Mouse (Mus musculus): ENCODE measurements around the gene Dip2c. TPM values are rescaled to one million over a fixed set of nuclear protein-coding genes. Genes with fewer than 3 reads are reported as not detected.

Dip2c gene
- polyA plus RNA-seq, 1 experiment from 2014 or later, result 10.4 TPM

DNA sequence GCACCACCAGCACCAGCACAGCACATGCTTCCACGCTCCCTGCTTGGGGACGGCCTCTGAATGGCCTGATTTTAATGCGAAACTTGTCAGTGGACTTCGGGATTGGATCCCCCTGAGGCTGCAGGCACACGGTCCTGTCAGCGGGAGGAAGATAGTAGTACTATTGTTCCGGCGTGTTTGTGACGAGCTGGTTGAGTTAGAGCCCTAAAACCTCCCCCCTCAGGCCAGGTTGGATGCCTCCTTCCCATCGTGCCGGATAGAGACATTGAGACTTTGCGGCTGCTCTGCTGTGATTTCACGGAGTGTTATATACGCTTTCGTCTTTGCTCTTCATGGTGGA lies 1.3 kb downstream of the Dip2c start:
- no peaks in the 10 kb centered on the region for H3K9me3 ChIP-seq (ENCODE audit: control insufficient read depth, low read depth, low read length)
- H3K4me2 ChIP-seq (replicated peaks; ENCODE audit: low read depth, low read length), result peak overlapping the region; percentile 70
- peak overlapping the region; percentile 83 for H3K9ac ChIP-seq (replicated peaks; ENCODE audit: low read depth, low read length)
- WGBS, result 3% methylated on average over 15 of the region's 15 CpGs
- peak; percentile 3; the same call in 1 of the 2 replicates for ATAC-seq (ENCODE audit: insufficient number of reproducible peaks, insufficient read depth, low FRiP score, low read depth)
- peaks cover 11% of the 10 kb centered on the region; the same call in 1 of the 2 replicates for H3K4me1 ChIP-seq (ENCODE audit: control insufficient read depth, insufficient read depth, low read length)
- H3K4me3 ChIP-seq (ENCODE audit: low read depth, low read length), result peak overlapping the region; percentile 72
- H3K27me3 ChIP-seq (ENCODE audit: control insufficient read depth, insufficient read depth, low read length), result no peaks in the 10 kb centered on the region
- no peak overlapping the region; the same call in 1 of the 2 replicates for H3K27ac ChIP-seq (ENCODE audit: low read length)
- no peaks in the 10 kb centered on the region for H3K36me3 ChIP-seq (ENCODE audit: control insufficient read depth, insufficient read depth, low read length)

DNA sequence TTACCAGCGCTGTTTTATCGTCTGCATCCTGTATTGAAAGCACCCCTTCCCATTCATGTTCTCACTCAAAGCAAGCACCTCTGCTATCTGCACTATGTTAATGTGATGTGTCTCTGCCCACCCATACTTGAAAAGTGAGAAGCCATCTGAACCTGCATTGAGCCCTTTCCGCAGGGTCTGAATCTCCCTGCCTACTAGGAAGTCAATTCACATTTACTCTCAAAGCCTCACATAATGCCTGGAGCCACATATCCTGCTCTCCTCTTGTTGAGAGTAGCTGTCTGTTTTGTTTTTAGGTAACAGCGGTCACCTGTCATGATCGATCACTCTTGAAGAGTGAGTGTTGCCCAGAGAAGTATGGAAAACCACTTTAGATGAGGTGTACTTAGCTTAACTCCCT lies 2.3 kb downstream of the Dip2c start:
- no peak for ATAC-seq (ENCODE audit: insufficient number of reproducible peaks, insufficient read depth, low FRiP score, low read depth)
- Histone ChIP-seq H3K9me3 (ENCODE audit: control insufficient read depth, low read depth, low read length) (no peaks in the 10 kb centered on the region), H3K4me2 (replicated peaks; ENCODE audit: low read depth, low read length) (peak overlapping the region; percentile 70; the same call in 1 of the 2 replicates), H3K36me3 (ENCODE audit: control insufficient read depth, insufficient read depth, low read length) (no peaks in the 10 kb centered on the region), H3K9ac (replicated peaks; ENCODE audit: low read depth, low read length) (no peak overlapping the region), H3K27ac (ENCODE audit: low read length) (no peak overlapping the region), H3K27me3 (ENCODE audit: control insufficient read depth, insufficient read depth, low read length) (no peaks in the 10 kb centered on the region), H3K4me3 (ENCODE audit: low read depth, low read length) (no peak overlapping the region; the same call in 1 of the 2 replicates), H3K4me1 (ENCODE audit: control insufficient read depth, insufficient read depth, low read length) (peaks cover 11% of the 10 kb centered on the region; the same call in 1 of the 2 replicates)
- WGBS, result 82% methylated on average over 5 of the region's 5 CpGs

DNA sequence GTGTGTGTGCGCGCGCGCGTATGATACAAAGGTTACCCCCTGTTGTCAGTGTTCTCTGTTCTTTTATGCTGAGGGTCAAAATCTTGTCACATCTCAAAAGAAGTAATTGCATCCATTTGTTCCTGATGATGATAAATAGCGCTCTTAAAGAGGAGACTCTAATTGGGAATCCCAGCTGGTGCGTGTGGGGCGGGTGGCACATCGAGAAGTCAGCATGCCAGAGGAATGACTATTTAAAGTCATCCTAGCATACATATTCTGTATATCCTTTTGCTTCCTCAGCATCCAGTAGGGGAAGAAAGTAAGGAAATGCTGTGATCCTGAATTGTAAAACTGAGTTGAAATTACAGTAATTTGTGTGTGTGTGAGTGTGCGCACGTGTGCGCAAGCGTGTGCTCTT lies 6.7 kb downstream of the Dip2c start:
- H3K27ac ChIP-seq (ENCODE audit: low read length), result no peak overlapping the region
- H3K4me1 ChIP-seq (ENCODE audit: control insufficient read depth, insufficient read depth, low read length), result peaks cover 7% of the 10 kb centered on the region; the same call in 1 of the 2 replicates
- no peak overlapping the region for H3K4me2 ChIP-seq (replicated peaks; ENCODE audit: low read depth, low read length)
- ATAC-seq (ENCODE audit: insufficient number of reproducible peaks, insufficient read depth, low FRiP score, low read depth), result no peak
- H3K36me3 ChIP-seq (ENCODE audit: control insufficient read depth, insufficient read depth, low read length), result no peaks in the 10 kb centered on the region
- H3K27me3 ChIP-seq (ENCODE audit: control insufficient read depth, insufficient read depth, low read length), result no peaks in the 10 kb centered on the region
- no peaks in the 10 kb centered on the region for H3K9me3 ChIP-seq (ENCODE audit: control insufficient read depth, low read depth, low read length)
- no peak overlapping the region for H3K9ac ChIP-seq (replicated peaks; ENCODE audit: low read depth, low read length)
- H3K4me3 ChIP-seq (ENCODE audit: low read depth, low read length), result no peak overlapping the region
- 78% methylated on average over 13 of the region's 13 CpGs for WGBS

DNA sequence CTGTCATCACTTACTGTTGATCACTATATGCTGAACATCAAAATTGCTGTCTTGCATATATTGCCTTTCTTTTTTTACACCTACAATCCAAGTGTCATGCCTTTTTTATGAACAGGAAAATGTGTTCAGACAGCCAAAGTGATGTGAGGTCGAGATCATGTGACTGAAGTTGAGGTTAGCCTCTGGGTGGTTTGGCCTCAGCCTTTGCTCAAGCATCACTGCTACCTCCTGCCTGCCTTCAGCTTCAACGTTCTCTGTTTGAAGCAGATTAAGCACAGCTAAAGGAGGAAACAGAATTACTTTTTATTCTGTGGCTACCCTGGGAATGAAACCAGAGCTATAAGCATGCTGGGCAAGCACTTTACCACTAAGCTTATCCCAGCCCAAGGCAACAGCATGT lies 13.6 kb downstream of the Dip2c start:
- no peak for ATAC-seq (ENCODE audit: insufficient number of reproducible peaks, insufficient read depth, low FRiP score, low read depth)
- H3K4me2 ChIP-seq (replicated peaks; ENCODE audit: low read depth, low read length), result no peak overlapping the region
- no peak overlapping the region for H3K27ac ChIP-seq (ENCODE audit: low read length)
- no peaks in the 10 kb centered on the region for H3K27me3 ChIP-seq (ENCODE audit: control insufficient read depth, insufficient read depth, low read length)
- H3K4me3 ChIP-seq (ENCODE audit: low read depth, low read length), result no peak overlapping the region
- H3K36me3 ChIP-seq (ENCODE audit: control insufficient read depth, insufficient read depth, low read length), result no peaks in the 10 kb centered on the region
- 0 out of 2 replicates have a peak, but pooled peaks cover 2% of the 10 kb centered on the region for H3K4me1 ChIP-seq (ENCODE audit: control insufficient read depth, insufficient read depth, low read length)
- H3K9me3 ChIP-seq (ENCODE audit: control insufficient read depth, low read depth, low read length), result no peaks in the 10 kb centered on the region
- WGBS, result 64% methylated on average over 2 of the region's 2 CpGs
- no peak overlapping the region for H3K9ac ChIP-seq (replicated peaks; ENCODE audit: low read depth, low read length)

DNA sequence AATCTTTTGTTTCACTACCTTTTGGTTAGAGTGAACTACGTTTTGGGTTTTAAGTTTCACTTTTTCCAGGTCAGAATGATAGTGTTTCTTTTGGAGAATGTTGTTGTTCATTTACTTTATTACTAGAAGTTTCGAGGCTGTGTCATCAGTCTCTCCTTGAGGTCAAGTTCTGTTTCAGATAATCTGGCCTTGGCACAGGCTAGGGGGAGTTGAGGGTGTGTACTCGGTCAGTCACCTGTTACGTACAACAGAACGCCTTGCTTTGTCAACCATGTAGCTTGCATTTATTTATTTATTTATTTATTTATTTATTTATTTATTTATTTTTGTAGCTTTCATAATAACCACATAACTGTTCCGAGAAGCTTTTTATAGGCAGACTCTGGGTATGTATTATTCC lies 20.0 kb downstream of the Dip2c start:
- Histone ChIP-seq H3K9me3 (ENCODE audit: control insufficient read depth, low read depth, low read length) (no peaks in the 10 kb centered on the region), H3K9ac (replicated peaks; ENCODE audit: low read depth, low read length) (no peak overlapping the region), H3K4me3 (ENCODE audit: low read depth, low read length) (no peak overlapping the region), H3K36me3 (ENCODE audit: control insufficient read depth, insufficient read depth, low read length) (no peaks in the 10 kb centered on the region), H3K4me1 (ENCODE audit: control insufficient read depth, insufficient read depth, low read length) (0 out of 2 replicates have a peak, but pooled peaks cover 2% of the 10 kb centered on the region), H3K27me3 (ENCODE audit: control insufficient read depth, insufficient read depth, low read length) (no peaks in the 10 kb centered on the region), H3K27ac (ENCODE audit: low read length) (no peak overlapping the region), H3K4me2 (replicated peaks; ENCODE audit: low read depth, low read length) (no peak overlapping the region)
- 84% methylated on average over 6 of the region's 6 CpGs for WGBS
- ATAC-seq (ENCODE audit: insufficient number of reproducible peaks, insufficient read depth, low FRiP score, low read depth), result no peak

DNA sequence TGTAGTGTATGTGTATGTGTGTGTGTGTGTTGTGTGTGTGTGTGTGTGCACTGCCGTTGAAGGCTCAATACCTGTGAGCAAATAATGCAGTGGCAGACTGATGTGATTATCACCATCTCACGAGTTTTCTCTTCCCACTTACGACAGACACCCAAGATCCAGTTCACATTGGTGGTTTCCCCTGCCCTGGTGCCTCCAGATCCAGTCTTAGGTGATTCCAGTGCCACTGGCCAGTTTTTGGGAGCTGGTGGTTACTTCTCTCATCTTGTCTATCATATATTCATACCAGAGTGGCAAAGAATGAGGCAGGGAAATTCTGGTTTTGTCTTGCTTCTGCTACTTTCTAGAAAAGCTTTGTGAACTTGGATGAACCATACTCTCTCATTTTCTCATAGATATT lies 20.9 kb downstream of the Dip2c start:
- no peak overlapping the region for H3K4me2 ChIP-seq (replicated peaks; ENCODE audit: low read depth, low read length)
- no peak for ATAC-seq (ENCODE audit: insufficient number of reproducible peaks, insufficient read depth, low FRiP score, low read depth)

DNA sequence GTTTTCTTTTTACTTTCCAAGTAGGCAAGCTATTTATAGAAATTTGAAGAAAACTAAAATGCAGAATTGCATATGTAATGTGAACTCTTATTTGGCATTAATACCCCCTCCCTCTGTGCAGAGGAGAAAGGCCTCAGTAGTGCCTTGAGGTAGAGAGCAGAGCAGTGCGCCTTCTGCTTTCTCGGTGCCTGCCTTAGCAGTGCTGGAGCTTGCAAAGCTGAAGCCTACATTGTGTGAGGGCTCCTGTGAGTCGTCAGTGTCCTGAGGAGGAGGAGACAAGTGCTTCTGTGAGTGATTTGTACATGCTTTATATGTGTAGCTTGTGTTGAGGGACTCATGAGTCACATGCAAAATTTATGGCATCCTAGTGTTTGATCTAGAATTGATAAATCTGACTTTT lies 21.4 kb downstream of the Dip2c start:
- no peak for ATAC-seq (ENCODE audit: insufficient number of reproducible peaks, insufficient read depth, low FRiP score, low read depth)
- Histone ChIP-seq H3K9ac (replicated peaks; ENCODE audit: low read depth, low read length) (no peak overlapping the region), H3K27ac (ENCODE audit: low read length) (no peak overlapping the region), H3K4me3 (ENCODE audit: low read depth, low read length) (no peak overlapping the region), H3K36me3 (ENCODE audit: control insufficient read depth, insufficient read depth, low read length) (no peaks in the 10 kb centered on the region), H3K9me3 (ENCODE audit: control insufficient read depth, low read depth, low read length) (no peaks in the 10 kb centered on the region), H3K4me1 (ENCODE audit: control insufficient read depth, insufficient read depth, low read length) (0 out of 2 replicates have a peak, but pooled peaks cover 2% of the 10 kb centered on the region), H3K27me3 (ENCODE audit: control insufficient read depth, insufficient read depth, low read length) (no peaks in the 10 kb centered on the region), H3K4me2 (replicated peaks; ENCODE audit: low read depth, low read length) (no peak overlapping the region)
- 54% methylated on average over 3 of the region's 3 CpGs for WGBS

More for the DNA sequence above, 20.9 kb downstream of the Dip2c start:
- Histone ChIP-seq H3K27me3 (ENCODE audit: control insufficient read depth, insufficient read depth, low read length) (no peaks in the 10 kb centered on the region), H3K9me3 (ENCODE audit: control insufficient read depth, low read depth, low read length) (no peaks in the 10 kb centered on the region), H3K9ac (replicated peaks; ENCODE audit: low read depth, low read length) (no peak overlapping the region), H3K36me3 (ENCODE audit: control insufficient read depth, insufficient read depth, low read length) (no peaks in the 10 kb centered on the region), H3K27ac (ENCODE audit: low read length) (no peak overlapping the region), H3K4me1 (ENCODE audit: control insufficient read depth, insufficient read depth, low read length) (0 out of 2 replicates have a peak, but pooled peaks cover 2% of the 10 kb centered on the region), H3K4me3 (ENCODE audit: low read depth, low read length) (no peak overlapping the region)
- WGBS, result 75% methylated on average over 3 of the region's 3 CpGs

DNA sequence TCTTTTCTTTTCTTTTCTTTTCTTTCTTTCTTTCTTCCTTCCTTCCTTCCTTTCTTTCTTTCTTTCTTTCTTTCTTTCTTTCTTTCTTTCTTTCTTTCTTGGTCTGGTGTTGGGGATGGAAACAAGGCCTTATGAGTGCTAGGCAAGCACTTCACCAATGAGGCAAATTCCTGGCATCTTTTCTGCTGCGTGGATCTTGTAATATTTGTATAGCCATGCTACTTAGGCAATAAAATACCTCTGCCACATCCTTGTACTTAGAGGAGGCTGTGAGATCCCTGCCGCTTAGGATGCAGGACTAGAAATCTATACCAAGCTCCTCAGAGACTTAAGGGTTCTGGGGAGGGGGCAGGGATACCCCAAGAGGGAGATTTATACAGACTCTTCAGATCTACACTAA lies 23.3 kb downstream of the Dip2c start:
- ATAC-seq (ENCODE audit: insufficient number of reproducible peaks, insufficient read depth, low FRiP score, low read depth), result no peak
- 66% methylated on average over 2 of the region's 2 CpGs for WGBS

DNA sequence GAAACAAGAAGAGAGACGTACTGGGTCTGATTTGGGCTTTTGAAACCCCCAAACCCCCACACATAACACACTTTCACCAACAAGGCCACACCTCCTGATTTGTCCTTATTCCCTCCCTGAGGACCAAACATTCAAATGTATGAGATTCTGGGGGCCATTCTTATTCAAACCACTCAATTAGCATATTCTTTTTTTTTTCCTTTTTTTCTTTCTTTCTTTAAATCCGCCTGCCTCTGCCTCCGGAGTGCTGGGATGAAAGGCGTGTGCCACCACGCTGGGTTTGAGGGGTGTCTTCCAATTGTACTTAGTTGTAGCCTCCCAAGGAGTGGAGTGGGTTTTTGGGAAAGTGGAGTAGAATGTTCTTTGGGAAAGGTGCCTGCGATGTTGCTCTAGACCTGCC lies 32.5 kb downstream of the Dip2c start:
- peaks cover 9% of the 10 kb centered on the region; the same call in 1 of the 2 replicates for H3K4me1 ChIP-seq (ENCODE audit: control insufficient read depth, insufficient read depth, low read length)
- WGBS, result 78% methylated on average over 6 of the region's 6 CpGs
- H3K9ac ChIP-seq (replicated peaks; ENCODE audit: low read depth, low read length), result no peak overlapping the region
- H3K27me3 ChIP-seq (ENCODE audit: control insufficient read depth, insufficient read depth, low read length), result no peaks in the 10 kb centered on the region
- no peaks in the 10 kb centered on the region for H3K9me3 ChIP-seq (ENCODE audit: control insufficient read depth, low read depth, low read length)
- no peak for ATAC-seq (ENCODE audit: insufficient number of reproducible peaks, insufficient read depth, low FRiP score, low read depth)
- H3K27ac ChIP-seq (ENCODE audit: low read length), result no peak overlapping the region
- no peak overlapping the region for H3K4me3 ChIP-seq (ENCODE audit: low read depth, low read length)
- no peak overlapping the region for H3K4me2 ChIP-seq (replicated peaks; ENCODE audit: low read depth, low read length)
- no peaks in the 10 kb centered on the region for H3K36me3 ChIP-seq (ENCODE audit: control insufficient read depth, insufficient read depth, low read length)

More for the DNA sequence above, 23.3 kb downstream of the Dip2c start:
- H3K9ac ChIP-seq (replicated peaks; ENCODE audit: low read depth, low read length), result no peak overlapping the region
- H3K36me3 ChIP-seq (ENCODE audit: control insufficient read depth, insufficient read depth, low read length), result no peaks in the 10 kb centered on the region
- H3K9me3 ChIP-seq (ENCODE audit: control insufficient read depth, low read depth, low read length), result no peaks in the 10 kb centered on the region
- no peaks in the 10 kb centered on the region for H3K27me3 ChIP-seq (ENCODE audit: control insufficient read depth, insufficient read depth, low read length)
- H3K4me1 ChIP-seq (ENCODE audit: control insufficient read depth, insufficient read depth, low read length), result no peaks in the 10 kb centered on the region
- H3K4me3 ChIP-seq (ENCODE audit: low read depth, low read length), result no peak overlapping the region
- no peak overlapping the region for H3K4me2 ChIP-seq (replicated peaks; ENCODE audit: low read depth, low read length)
- H3K27ac ChIP-seq (ENCODE audit: low read length), result no peak overlapping the region

Measured in stomach, embryonic 14.5 days (tissue).